Mouse (Mus musculus): ENCODE data around the gene Gif. TPM values are rescaled to one million over a fixed set of nuclear protein-coding genes. Genes with fewer than 3 reads are reported as not detected.

Gene Gif
- total RNA-seq, 1 experiment from 2014 or later, result not detected

GRCm38 (mm10) chr19:11788876-11789275, 41.5 kb downstream of the Gif start:
- ATAC-seq (ENCODE audit: extremely low read depth, insufficient number of reproducible peaks, low FRiP score, poor library complexity, severe bottlenecking), result no peak

GRCm38 (mm10) chr19:11791825-11792224, 44.5 kb downstream of the Gif start:
- ATAC-seq (ENCODE audit: extremely low read depth, insufficient number of reproducible peaks, low FRiP score, poor library complexity, severe bottlenecking), result no peak

GRCm38 (mm10) chr19:11793741-11794359, 46.5 kb downstream of the Gif start:
- ATAC-seq (ENCODE audit: extremely low read depth, insufficient number of reproducible peaks, low FRiP score, poor library complexity, severe bottlenecking), result no peak

- no peak for ATAC-seq (ENCODE audit: extremely low read depth, insufficient number of reproducible peaks, low FRiP score, poor library complexity, severe bottlenecking)
These were observed 47.1 kb downstream of the Gif start for GRCm38 (mm10) chr19:11794447-11794846.

GRCm38 (mm10) chr19:11800531-11801315, 53.4 kb downstream of the Gif start:
- ATAC-seq (ENCODE audit: extremely low read depth, insufficient number of reproducible peaks, low FRiP score, poor library complexity, severe bottlenecking), result no peak

- ATAC-seq (ENCODE audit: extremely low read depth, insufficient number of reproducible peaks, low FRiP score, poor library complexity, severe bottlenecking), result no peak
These were observed 57.1 kb downstream of the Gif start for GRCm38 (mm10) chr19:11804423-11804822.

- ATAC-seq (ENCODE audit: extremely low read depth, insufficient number of reproducible peaks, low FRiP score, poor library complexity, severe bottlenecking), result no peak
These were observed 59.9 kb downstream of the Gif start for GRCm38 (mm10) chr19:11807251-11807650.

GRCm38 (mm10) chr19:11807822-11808221, 60.5 kb downstream of the Gif start:
- no peak for ATAC-seq (ENCODE audit: extremely low read depth, insufficient number of reproducible peaks, low FRiP score, poor library complexity, severe bottlenecking)

GRCm38 (mm10) chr19:11808452-11808851, 61.1 kb downstream of the Gif start:
- no peak for ATAC-seq (ENCODE audit: extremely low read depth, insufficient number of reproducible peaks, low FRiP score, poor library complexity, severe bottlenecking)

- no peak for ATAC-seq (ENCODE audit: extremely low read depth, insufficient number of reproducible peaks, low FRiP score, poor library complexity, severe bottlenecking)
These were observed 62.8 kb downstream of the Gif start for GRCm38 (mm10) chr19:11810003-11810758.

GRCm38 (mm10) chr19:11810856-11811255, 63.5 kb downstream of the Gif start:
- no peak for ATAC-seq (ENCODE audit: extremely low read depth, insufficient number of reproducible peaks, low FRiP score, poor library complexity, severe bottlenecking)

GRCm38 (mm10) chr19:11811688-11812365, 64.5 kb downstream of the Gif start:
- ATAC-seq (ENCODE audit: extremely low read depth, insufficient number of reproducible peaks, low FRiP score, poor library complexity, severe bottlenecking), result no peak

Other genes with a start within 250 kb of the Gif start
- 108 and 112 TPM in 2 replicates for gene Ms4a6b, start 231.0 kb upstream of the Gif start, total RNA-seq (2017)
- 0.58 TPM in 1 of 2 replicates, not detected in the other for gene Ms4a4d, start 210.8 kb upstream of the Gif start, total RNA-seq (2017)
- 3.6 and 7.6 TPM in 2 replicates for gene Ms4a6d, start 142.7 kb upstream of the Gif start, total RNA-seq (2017)
- gene Ms4a2, start 123.8 kb upstream of the Gif start, total RNA-seq (2017), result 1.4 and 5.6 TPM in 2 replicates
- gene Ms4a3, start 106.7 kb upstream of the Gif start, total RNA-seq (2017), result not detected in 2 replicates
- gene Oosp2, start 87.0 kb upstream of the Gif start, total RNA-seq (2017), result not detected in 2 replicates
- not detected in 2 replicates for gene Oosp1, start 56.4 kb upstream of the Gif start, total RNA-seq (2017)
- gene Oosp3, start 50.5 kb upstream of the Gif start, total RNA-seq (2017), result not detected in 2 replicates
- gene Mrpl16, start 22.8 kb downstream of the Gif start, total RNA-seq (2017), result 23.6 and 24.1 TPM in 2 replicates
- 3.3 and 4.4 TPM in 2 replicates for gene Stx3, start 71.8 kb downstream of the Gif start, total RNA-seq (2017)
- not detected in 2 replicates for gene Olfr1417, start 91.7 kb downstream of the Gif start, total RNA-seq (2017)
- gene Olfr1418, start 113.5 kb downstream of the Gif start, total RNA-seq (2017), result not detected in 2 replicates
- not detected in 2 replicates for gene Olfr1419, start 127.6 kb downstream of the Gif start, total RNA-seq (2017)
- not detected in 2 replicates for gene Olfr1420, start 139.0 kb downstream of the Gif start, total RNA-seq (2017)
- 21.1 and 21.9 TPM in 2 replicates for gene Patl1, start 164.8 kb downstream of the Gif start, total RNA-seq (2017)
- 39.0 and 42.6 TPM in 2 replicates for gene Osbp, start 218.4 kb downstream of the Gif start, total RNA-seq (2017)